Mouse (Mus musculus) telencephalon, adult 2 months (tissue): ENCODE results near the gene Limk1.

Experiments
- DNase-seq: peaks from one replicate; pipeline ENCODE4 v3.0.0-alpha.2; 2011; ENCODE audit warnings: low read depth, low spot score

Gene Limk1

GRCm38 (mm10) chr5:134630835-134631234 is 57.6 kb downstream of the Limk1 start:
- no peak for DNase-seq

GRCm38 (mm10) chr5:134629508-134629907 is 58.9 kb downstream of the Limk1 start:
- no peak for DNase-seq

GRCm38 (mm10) chr5:134622069-134622468 is 66.3 kb downstream of the Limk1 start:
- DNase-seq: peak; percentile 68

GRCm38 (mm10) chr5:134621099-134621640 is 67.2 kb downstream of the Limk1 start:
- DNase-seq: no peak

- DNase-seq: no peak
Observed at GRCm38 (mm10) chr5:134620457-134620856, 67.9 kb downstream of the Limk1 start.

- DNase-seq: no peak
Observed at GRCm38 (mm10) chr5:134617071-134617470, 71.3 kb downstream of the Limk1 start.

- no peak for DNase-seq
Observed at GRCm38 (mm10) chr5:134615780-134616179, 72.6 kb downstream of the Limk1 start.

GRCm38 (mm10) chr5:134615380-134615779 is 73.0 kb downstream of the Limk1 start:
- DNase-seq: no peak

- no peak for DNase-seq
Observed at GRCm38 (mm10) chr5:134614802-134615201, 73.6 kb downstream of the Limk1 start, which contains the start of gene Lat2. Gene Lat2, minus strand, starts transcription at chr5:134615025.

GRCm38 (mm10) chr5:134614296-134614695 is 74.1 kb downstream of the Limk1 start:
- DNase-seq: no peak

GRCm38 (mm10) chr5:134613727-134614126 is 74.7 kb downstream of the Limk1 start:
- no peak for DNase-seq

- DNase-seq: no peak
Observed at GRCm38 (mm10) chr5:134611810-134612521, 76.4 kb downstream of the Limk1 start.

GRCm38 (mm10) chr5:134609916-134610643 is 78.3 kb downstream of the Limk1 start:
- no peak for DNase-seq

- DNase-seq: no peak
Observed at GRCm38 (mm10) chr5:134607121-134607520, 81.3 kb downstream of the Limk1 start.

GRCm38 (mm10) chr5:134606314-134606713 is 82.1 kb downstream of the Limk1 start:
- no peak for DNase-seq
